Mouse (Mus musculus): Measurements from ENCODE around the gene Nudt7. TPM values are rescaled to one million over a fixed set of nuclear protein-coding genes. Genes with fewer than 3 reads are reported as not detected.
A peak's percentile ranks its signal among the peaks of the same experiment; 100 is the strongest.

Gene Nudt7
- polyA plus RNA-seq, 1 experiment from 2014 or later: 13.6 TPM

- no peak for DNase-seq
Observed at GRCm38 (mm10) chr8:114165741-114166140, 32.4 kb downstream of the Nudt7 start.

GRCm38 (mm10) chr8:114176721-114177120 is 43.4 kb downstream of the Nudt7 start:
- Histone ChIP-seq H3K36me3 (ENCODE audit: insufficient read depth) (no peaks in the 10 kb centered on the region), H3K4me3 (ENCODE audit: low read depth, low read length) (no peak overlapping the region), H3K9ac (no peak overlapping the region), H3K4me1 (ENCODE audit: insufficient read depth) (no peaks in the 10 kb centered on the region), H3K27me3 (ENCODE audit: insufficient read depth, low read length) (no peaks in the 10 kb centered on the region), H3K9me3 (ENCODE audit: low read depth, low read length) (no peaks in the 10 kb centered on the region), H3K4me2 (no peak overlapping the region), H3K27ac (ENCODE audit: low read depth) (no peak overlapping the region)
- no peak for DNase-seq
- TF ChIP-seq CTCF (IDR thresholded peaks at IDR 0.05; ENCODE audit: low read depth): no peak
- no peak for ATAC-seq (ENCODE audit: insufficient read depth)
- WGBS: 61% methylated on average over 3 of the region's 3 CpGs

More at GRCm38 (mm10) chr8:114165741-114166140, 32.4 kb downstream of the Nudt7 start:
- H3K4me3 ChIP-seq (ENCODE audit: low read depth, low read length): no peak overlapping the region
- H3K9me3 ChIP-seq (ENCODE audit: low read depth, low read length): no peaks in the 10 kb centered on the region
- H3K27ac ChIP-seq (ENCODE audit: low read depth): no peak overlapping the region
- H3K4me2 ChIP-seq: no peak overlapping the region
- TF ChIP-seq CTCF (IDR thresholded peaks at IDR 0.05; ENCODE audit: low read depth): no peak
- ATAC-seq (ENCODE audit: insufficient read depth): no peak
- no peaks in the 10 kb centered on the region for H3K4me1 ChIP-seq (ENCODE audit: insufficient read depth)
- no peaks in the 10 kb centered on the region for H3K27me3 ChIP-seq (ENCODE audit: insufficient read depth, low read length)
- WGBS: 73% methylated on average over 2 of the region's 2 CpGs
- H3K36me3 ChIP-seq (ENCODE audit: insufficient read depth): no peaks in the 10 kb centered on the region
- no peak overlapping the region for H3K9ac ChIP-seq

GRCm38 (mm10) chr8:114193334-114193733 is 60.0 kb downstream of the Nudt7 start:
- TF ChIP-seq CTCF (IDR thresholded peaks at IDR 0.05; ENCODE audit: low read depth): no peak
- Histone ChIP-seq H3K9ac (no peak overlapping the region), H3K4me1 (ENCODE audit: insufficient read depth) (no peaks in the 10 kb centered on the region), H3K4me3 (ENCODE audit: low read depth, low read length) (no peak overlapping the region), H3K27ac (ENCODE audit: low read depth) (no peak overlapping the region), H3K9me3 (ENCODE audit: low read depth, low read length) (no peaks in the 10 kb centered on the region), H3K4me2 (no peak overlapping the region), H3K27me3 (ENCODE audit: insufficient read depth, low read length) (no peaks in the 10 kb centered on the region), H3K36me3 (ENCODE audit: insufficient read depth) (no peaks in the 10 kb centered on the region)
- ATAC-seq (ENCODE audit: insufficient read depth) (no peak), DNase-seq (no peak)
- WGBS: 84% methylated on average over 5 of the region's 5 CpGs

- ATAC-seq (ENCODE audit: insufficient read depth) (peak; percentile 28; the same call in 1 of the 2 replicates), DNase-seq (peak; percentile 68)
- 26% methylated on average over 2 of the region's 2 CpGs for WGBS
- H3K36me3 ChIP-seq (ENCODE audit: insufficient read depth): no peaks in the 10 kb centered on the region
- no peak for TF ChIP-seq CTCF (IDR thresholded peaks at IDR 0.05; ENCODE audit: low read depth)
- H3K9ac ChIP-seq: no peak overlapping the region
- H3K27ac ChIP-seq (ENCODE audit: low read depth): no peak overlapping the region
- peaks cover under 1% of the 10 kb centered on the region; the same call in 1 of the 2 replicates for H3K27me3 ChIP-seq (ENCODE audit: insufficient read depth, low read length)
- no peak overlapping the region for H3K4me3 ChIP-seq (ENCODE audit: low read depth, low read length)
- H3K9me3 ChIP-seq (ENCODE audit: low read depth, low read length): no peaks in the 10 kb centered on the region
- H3K4me1 ChIP-seq (ENCODE audit: insufficient read depth): no peaks in the 10 kb centered on the region
- no peak overlapping the region for H3K4me2 ChIP-seq
Observed at GRCm38 (mm10) chr8:114198990-114199389, 65.6 kb downstream of the Nudt7 start.

Other genes starting within 250 kb of the Nudt7 start
- 0.11 and 0.35 TPM in 2 replicates for gene Vat1l, start 72.1 kb downstream of the Nudt7 start, polyA plus RNA-seq (2014; fragmentation: Nextera tagmentation; extraction: Ambion mirVana)

Measured in lung, embryonic 14.5 days (tissue).